Mouse (Mus musculus): ENCODE results near the gene Gmppa.

DNA sequence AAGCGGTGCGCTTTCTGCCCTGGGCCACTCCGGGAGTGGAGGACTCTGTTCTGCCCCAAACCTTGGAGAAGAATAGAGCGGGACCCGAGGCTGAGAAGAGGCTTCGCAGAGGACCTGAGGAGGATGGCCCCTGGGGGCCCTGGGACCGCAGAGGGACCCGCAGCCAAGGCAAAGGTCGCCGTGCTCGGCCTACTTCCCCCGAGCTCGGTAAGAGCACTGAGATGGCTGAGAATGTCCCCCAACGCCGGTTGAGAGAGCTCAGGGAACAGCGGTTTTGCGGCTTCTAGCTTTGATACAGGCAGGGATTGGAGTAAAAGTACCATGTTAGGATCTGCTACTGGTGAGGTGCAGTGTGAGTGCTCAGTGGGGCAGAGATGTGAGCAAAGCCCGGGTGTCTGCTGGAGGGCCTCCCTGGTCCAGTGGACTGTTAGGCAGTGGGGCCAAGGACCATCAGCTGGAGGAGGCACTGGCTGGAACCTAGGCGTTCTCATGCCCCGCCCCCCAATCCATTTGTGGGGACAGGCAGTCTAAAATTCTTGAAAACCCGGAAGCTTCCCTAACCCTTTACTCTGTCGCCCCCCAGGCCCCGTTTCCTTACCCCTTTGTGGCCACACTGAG lies 46.7 kb upstream of the Gmppa start:
- TF ChIP-seq CTCF (IDR thresholded peaks at IDR 0.05; ENCODE audit: control insufficient read depth, insufficient read depth, insufficient read length) = no peak
- no peak for TF ChIP-seq CEBPB (IDR thresholded peaks at IDR 0.05; ENCODE audit: low read depth)
- TF ChIP-seq USF1 (IDR thresholded peaks at IDR 0.05; ENCODE audit: low read depth) = no peak
- no peak for TF ChIP-seq MAX (IDR thresholded peaks at IDR 0.05)
- TF ChIP-seq FOSL1 (IDR thresholded peaks at IDR 0.05; ENCODE audit: insufficient read depth, low read length, poor library complexity, severe bottlenecking) = no peak
- no peak for TF ChIP-seq MYOG (IDR thresholded peaks at IDR 0.05; ENCODE audit: control insufficient read depth, extremely low read depth, insufficient read length)

All from C2C12 (cell line).